Mouse (Mus musculus) forebrain, embryonic 12.5 days (tissue): ENCODE data around the gene Ltb4r2. TPM values are rescaled to one million over a fixed set of nuclear protein-coding genes. Genes with fewer than 3 reads are reported as not detected.
A peak's percentile ranks its signal among the peaks of the same experiment; 100 is the strongest.

ENCODE experiments used
- ATAC-seq: fragments of 200-750 bp; cut with Nextera tagmentation; 2 replicates; pipeline ENCODE4 v1.8.0; 2017; ENCODE audit warnings: moderate TSS enrichment; ENCODE audit not compliant: low FRiP score
- H3K27ac ChIP-seq: fragments of 300-500 bp; sonication (generic); 2 replicates; pipeline ENCODE4 v1.5.1; 2016; ENCODE audit warnings: mild to moderate bottlenecking
- H3K27me3 ChIP-seq: fragments of 300-500 bp; sonication (generic); 2 replicates; pipeline ENCODE4 v1.6.1; 2016; ENCODE audit warnings: mild to moderate bottlenecking
- H3K36me3 ChIP-seq: fragments of 300-500 bp; sonication (generic); replicated peaks from 2 replicates; pipeline ENCODE4 v1.6.1; 2016; ENCODE audit warnings: mild to moderate bottlenecking
- H3K4me1 ChIP-seq: fragments of 300-500 bp; sonication (generic); 2 replicates; pipeline ENCODE4 v1.6.1; 2016
- H3K4me2 ChIP-seq: fragments of 300-500 bp; sonication (generic); 2 replicates; pipeline ENCODE4 v1.6.1; 2016; ENCODE audit warnings: mild to moderate bottlenecking, moderate library complexity
- H3K4me3 ChIP-seq: fragments of 300-500 bp; sonication (generic); replicated peaks from 2 replicates; pipeline ENCODE4 v1.5.1; 2016; ENCODE audit warnings: mild to moderate bottlenecking
- H3K9ac ChIP-seq: fragments of 300-500 bp; sonication (generic); 2 replicates; pipeline ENCODE4 v1.6.1; 2016; ENCODE audit warnings: mild to moderate bottlenecking
- H3K9me3 ChIP-seq: fragments of 300-500 bp; sonication (generic); 2 replicates; pipeline ENCODE4 v1.6.1; 2016
- WGBS: fragments of 180-500 bp; shearing (Covaris S2); methylation state at CpG from one replicate; pipeline ENCODE4 v1.1.7; 2016; 5-methylcytosine and 5-hydroxymethylcytosine counted together
- polyA plus RNA-seq: library from polyadenylated mRNA; unstranded; fragments of >200 nt; fragmentation: Nextera tagmentation; extraction: Ambion mirVana; gene quantifications from 2 replicates; pipeline ENCODE4 v1.2.1, GENCODE M21; 2016

Gene Ltb4r2
- polyA plus RNA-seq: 0.20 and 0.41 TPM in 2 replicates

DNA sequence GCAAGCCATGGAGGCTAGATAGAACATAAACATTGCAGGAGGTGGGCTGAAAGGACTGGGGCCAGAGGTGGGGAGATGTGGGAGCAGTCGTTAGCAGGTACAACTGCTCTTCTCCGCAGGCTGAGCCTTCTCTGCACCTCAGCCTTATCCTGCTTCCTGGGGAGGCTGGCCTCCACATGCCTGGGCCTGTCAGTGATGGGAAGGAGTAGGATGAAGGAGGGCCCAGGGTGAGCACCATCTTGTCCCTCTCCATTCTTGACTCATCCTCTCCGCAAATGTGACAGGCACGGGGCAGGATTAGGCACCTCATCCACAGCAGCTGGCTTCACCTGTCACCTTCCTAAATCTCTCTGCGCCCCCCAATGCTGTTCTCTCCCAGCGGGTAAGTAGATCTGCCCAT is at the start of gene Ltb4r2:
Gene Ltb4r2, plus strand, starts transcription at position 266 of the 400 bp plus-strand sequence.
- 66% methylated on average over 6 of the region's 6 CpGs for WGBS
- H3K4me2 ChIP-seq: peak within 1 kb of the TSS; percentile 94
- peaks cover 13% of the 10 kb centered on the region for H3K4me1 ChIP-seq
- H3K27me3 ChIP-seq: peaks cover 59% of the 10 kb centered on the region
- no peak within 1 kb of the TSS for H3K27ac ChIP-seq
- peaks cover 3% of the 10 kb centered on the region for H3K36me3 ChIP-seq
- no peak for ATAC-seq
- no peaks in the 10 kb centered on the region for H3K9me3 ChIP-seq
- H3K4me3 ChIP-seq: peak within 1 kb of the TSS; percentile 51
- peak within 1 kb of the TSS; percentile 59 for H3K9ac ChIP-seq

DNA sequence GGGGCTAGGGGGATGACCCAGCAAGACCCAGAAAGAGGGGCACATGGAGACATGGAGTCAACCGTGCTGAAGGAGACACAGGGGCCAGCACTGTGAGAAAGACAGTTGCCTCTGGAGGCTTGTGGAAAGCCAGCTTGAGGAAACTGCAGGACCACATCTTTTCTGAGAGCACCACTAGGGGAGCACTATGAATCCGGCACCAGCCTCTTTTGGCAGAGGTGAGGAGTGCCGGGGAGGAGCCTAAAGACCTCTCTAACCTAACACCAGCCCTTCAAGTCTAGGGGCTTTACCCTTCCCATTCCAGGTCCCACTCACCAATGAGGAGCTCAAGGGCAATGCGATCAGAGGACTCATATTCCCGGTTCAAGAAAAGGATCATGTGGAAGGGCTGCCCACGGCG is 49.4 kb upstream of the Ltb4r2 start:
- H3K9me3 ChIP-seq: no peaks in the 10 kb centered on the region
- peaks cover 7% of the 10 kb centered on the region for H3K36me3 ChIP-seq
- H3K4me2 ChIP-seq: no peak overlapping the region
- peaks cover 5% of the 10 kb centered on the region; the same call in 1 of the 2 replicates for H3K4me1 ChIP-seq
- H3K27ac ChIP-seq: no peak overlapping the region
- H3K27me3 ChIP-seq: peaks cover 28% of the 10 kb centered on the region
- WGBS: 82% methylated on average over 7 of the region's 7 CpGs
- no peak overlapping the region for H3K4me3 ChIP-seq
- H3K9ac ChIP-seq: no peak overlapping the region
- no peak for ATAC-seq

DNA sequence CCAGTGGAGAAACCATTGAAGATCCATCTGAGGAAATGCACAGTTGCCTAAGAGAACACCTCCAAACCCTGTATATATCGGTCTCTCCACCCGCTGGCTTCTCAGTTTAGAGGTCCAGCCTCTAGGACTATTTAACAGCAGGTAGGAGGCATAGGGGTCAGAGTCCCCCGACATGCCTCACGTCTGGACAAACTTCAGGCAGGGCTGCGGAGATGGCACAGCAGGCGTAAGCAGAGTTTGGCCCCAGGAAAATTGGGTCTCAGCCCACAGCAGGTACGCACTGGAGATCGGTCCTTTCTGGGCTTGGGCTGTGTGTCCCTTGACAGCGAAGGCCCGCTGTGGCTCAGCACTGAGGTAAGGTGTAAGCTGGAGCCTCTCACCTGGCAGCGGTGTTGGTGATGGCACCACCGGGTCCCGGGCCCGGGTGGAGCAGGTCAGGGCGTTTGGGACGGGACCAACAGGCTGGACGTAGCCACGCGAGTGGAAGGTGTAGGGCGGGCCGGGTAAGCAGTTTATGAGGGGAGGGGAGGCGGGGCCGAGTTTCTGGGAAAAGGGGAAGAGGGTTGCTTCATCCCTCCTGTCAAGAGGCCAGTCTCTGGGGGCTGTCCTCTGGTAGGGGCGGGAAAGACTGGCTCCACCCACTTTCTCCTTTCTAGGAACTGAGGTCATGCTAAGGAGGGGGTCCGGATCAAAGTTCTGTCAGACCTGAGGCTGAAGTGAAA is 48.1 kb upstream of the Ltb4r2 start:
- H3K9ac ChIP-seq: no peak overlapping the region
- peaks cover 5% of the 10 kb centered on the region; the same call in 1 of the 2 replicates for H3K4me1 ChIP-seq
- 16% methylated on average over 25 of the region's 25 CpGs for WGBS
- no peak overlapping the region for H3K4me3 ChIP-seq
- peak overlapping the region; percentile 26; the same call in 1 of the 2 replicates for H3K4me2 ChIP-seq
- no peak for ATAC-seq
- H3K9me3 ChIP-seq: no peaks in the 10 kb centered on the region
- H3K27ac ChIP-seq: no peak overlapping the region
- peaks cover 19% of the 10 kb centered on the region for H3K36me3 ChIP-seq
- H3K27me3 ChIP-seq: peaks cover 28% of the 10 kb centered on the region

DNA sequence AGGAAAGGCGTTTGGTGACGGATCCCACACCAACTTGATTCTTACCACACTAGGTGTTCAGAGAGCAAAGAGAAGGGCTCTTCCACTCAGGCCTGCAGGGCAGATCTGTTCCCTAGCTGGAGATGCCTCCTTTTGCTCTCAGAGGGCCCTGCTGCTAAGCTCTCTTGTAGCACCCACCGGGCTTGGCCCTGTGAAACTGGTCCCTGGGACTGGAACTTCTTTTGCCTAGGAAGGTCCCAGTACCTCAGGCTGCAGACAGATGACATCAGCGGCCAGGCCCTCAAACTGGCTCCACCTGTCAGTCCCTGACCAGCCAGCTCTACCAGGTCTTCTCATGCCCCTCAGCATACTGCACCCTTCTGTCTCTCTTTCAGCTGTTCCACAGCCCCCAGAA is 47.5 kb upstream of the Ltb4r2 start, which contains the start of gene Tgm1:
Gene Tgm1, minus strand, starts transcription at position 198 of the 394 bp plus-strand sequence.
- 24% methylated on average over 4 of the region's 4 CpGs for WGBS
- Histone ChIP-seq H3K9me3 (no peaks in the 10 kb centered on the region), H3K36me3 (peaks cover 25% of the 10 kb centered on the region), H3K4me1 (peaks cover 5% of the 10 kb centered on the region; the same call in 1 of the 2 replicates), H3K9ac (no peak within 1 kb of the TSS), H3K27ac (no peak within 1 kb of the TSS), H3K4me3 (no peak within 1 kb of the TSS), H3K4me2 (peak within 1 kb of the TSS; percentile 26; the same call in 1 of the 2 replicates), H3K27me3 (peaks cover 28% of the 10 kb centered on the region)
- no peak for ATAC-seq

DNA sequence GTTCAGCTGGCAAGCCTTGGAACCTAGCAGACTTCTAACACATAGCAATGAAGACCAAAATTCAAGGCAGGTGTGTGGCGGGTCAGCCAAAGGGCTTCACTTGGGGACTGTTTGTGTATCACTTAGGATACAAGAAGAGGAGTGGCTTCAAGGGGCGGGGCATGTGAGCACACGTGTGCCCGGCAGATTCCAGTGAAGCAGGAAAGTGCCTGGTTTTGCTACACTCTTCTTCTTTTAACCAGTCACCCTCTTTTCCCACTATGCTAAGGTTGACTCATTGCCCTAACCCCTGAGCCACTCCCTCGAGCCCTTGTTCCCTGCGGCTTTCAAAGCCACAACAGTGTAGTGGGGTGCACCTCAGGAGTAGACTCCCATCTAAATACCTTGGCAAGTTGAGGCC is 46.3 kb upstream of the Ltb4r2 start:
- Histone ChIP-seq H3K9me3 (no peaks in the 10 kb centered on the region), H3K9ac (no peak overlapping the region), H3K4me2 (no peak overlapping the region), H3K27me3 (peaks cover 28% of the 10 kb centered on the region), H3K4me3 (no peak overlapping the region), H3K36me3 (peaks cover 27% of the 10 kb centered on the region), H3K27ac (no peak overlapping the region), H3K4me1 (peaks cover 5% of the 10 kb centered on the region; the same call in 1 of the 2 replicates)
- WGBS: 39% methylated on average over 6 of the region's 6 CpGs
- ATAC-seq: no peak

DNA sequence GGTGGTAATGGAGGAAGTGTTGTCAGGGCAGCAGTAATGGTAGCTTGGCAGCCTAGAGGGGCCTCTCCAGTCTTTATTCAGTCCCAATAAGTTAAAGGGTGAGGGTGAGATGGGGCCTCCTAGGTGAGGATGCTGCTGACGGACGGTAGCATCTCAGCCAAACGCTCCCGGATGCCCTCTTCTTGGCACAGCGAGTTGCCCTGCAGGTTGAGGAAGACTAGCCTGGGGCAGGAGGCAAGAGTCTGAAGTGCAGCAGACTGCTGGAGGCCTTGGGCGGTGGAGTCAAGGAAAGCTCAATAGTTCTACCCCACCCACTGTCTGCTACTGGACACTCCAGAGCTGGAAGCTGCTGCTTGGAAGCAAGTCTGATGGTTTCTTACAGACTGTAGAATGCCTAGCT is 45.0 kb upstream of the Ltb4r2 start:
- no peak for ATAC-seq
- WGBS: 90% methylated on average over 6 of the region's 6 CpGs
- no peak overlapping the region for H3K4me3 ChIP-seq

DNA sequence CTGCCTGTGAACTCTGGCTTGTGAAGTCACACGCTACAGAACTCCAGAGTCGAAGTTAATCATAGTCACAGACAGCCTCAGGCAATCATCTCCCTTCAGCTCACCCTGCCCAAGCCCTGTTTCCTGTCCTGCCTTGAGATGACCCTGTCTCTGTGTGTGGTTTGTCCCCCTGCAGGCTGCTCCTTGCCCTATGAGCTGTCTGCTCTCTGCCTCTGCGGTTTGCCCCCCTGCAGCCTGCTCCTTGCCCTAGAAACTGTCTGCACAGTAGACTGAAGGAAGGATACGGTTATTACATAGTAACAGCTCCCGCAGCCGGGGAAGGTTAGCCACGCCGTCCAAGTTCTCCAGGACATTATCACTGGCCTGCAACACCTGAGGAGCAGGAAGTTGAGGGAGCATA is 44.3 kb upstream of the Ltb4r2 start:
- H3K9me3 ChIP-seq: no peaks in the 10 kb centered on the region
- ATAC-seq: no peak
- 81% methylated on average over 8 of the region's 8 CpGs for WGBS
- H3K4me3 ChIP-seq: no peak overlapping the region
- H3K9ac ChIP-seq: no peak overlapping the region
- H3K36me3 ChIP-seq: peaks cover 27% of the 10 kb centered on the region
- H3K27me3 ChIP-seq: peaks cover 28% of the 10 kb centered on the region
- peaks cover 12% of the 10 kb centered on the region for H3K4me1 ChIP-seq
- no peak overlapping the region for H3K27ac ChIP-seq
- no peak overlapping the region for H3K4me2 ChIP-seq

More for the DNA sequence above, 45.0 kb upstream of the Ltb4r2 start:
- H3K4me1 ChIP-seq: peaks cover 9% of the 10 kb centered on the region
- H3K27ac ChIP-seq: no peak overlapping the region
- H3K36me3 ChIP-seq: peaks cover 27% of the 10 kb centered on the region
- no peak overlapping the region for H3K4me2 ChIP-seq
- H3K9ac ChIP-seq: no peak overlapping the region
- no peaks in the 10 kb centered on the region for H3K9me3 ChIP-seq
- H3K27me3 ChIP-seq: peaks cover 28% of the 10 kb centered on the region

DNA sequence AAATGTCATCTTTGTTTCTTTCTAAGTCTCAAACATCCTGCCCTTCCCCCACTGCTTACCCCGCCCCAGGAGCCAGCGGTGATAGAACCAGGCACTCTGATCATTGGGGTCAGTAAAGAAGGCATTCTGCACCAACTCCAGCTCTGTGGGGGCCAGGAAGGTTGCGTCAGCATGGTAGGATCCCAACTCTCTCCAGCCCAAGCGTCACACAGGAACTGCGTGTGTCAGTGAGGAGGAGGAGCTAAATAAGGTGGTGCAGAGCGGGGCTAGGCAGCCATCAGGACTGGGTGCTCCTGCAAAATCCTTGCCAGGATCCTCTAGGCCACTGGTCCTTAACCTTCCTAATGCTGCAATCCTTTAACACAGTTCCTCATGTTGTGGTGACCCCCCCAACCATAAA is 41.5 kb upstream of the Ltb4r2 start:
- Histone ChIP-seq H3K9me3 (no peaks in the 10 kb centered on the region), H3K9ac (no peak overlapping the region), H3K4me2 (no peak overlapping the region), H3K4me3 (no peak overlapping the region), H3K36me3 (peaks cover 27% of the 10 kb centered on the region), H3K27ac (no peak overlapping the region), H3K4me1 (peaks cover 8% of the 10 kb centered on the region), H3K27me3 (0 out of 2 replicates have a peak, but pooled peaks cover 4% of the 10 kb centered on the region)
- WGBS: 91% methylated on average over 6 of the region's 6 CpGs
- no peak for ATAC-seq

DNA sequence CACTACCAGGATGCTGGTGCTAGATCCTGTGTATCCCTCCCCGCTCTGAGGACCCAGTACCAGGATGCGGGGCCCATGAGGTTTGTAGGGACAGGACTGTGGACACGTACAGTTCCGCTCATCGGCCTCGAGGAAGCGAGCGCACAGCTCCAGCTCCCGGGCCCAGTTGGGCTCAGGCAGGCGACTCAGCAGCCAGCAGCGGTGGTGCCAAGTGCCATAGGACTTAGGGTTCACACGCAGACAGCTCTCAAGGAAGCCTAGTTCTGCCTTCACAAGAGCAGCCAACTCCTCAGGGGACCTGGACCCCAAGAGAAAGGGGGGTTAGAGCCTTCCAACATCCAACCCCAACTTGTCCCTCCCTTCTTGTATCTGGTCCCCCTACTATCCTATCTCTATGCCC is 40.6 kb upstream of the Ltb4r2 start:
- WGBS: 92% methylated on average over 12 of the region's 12 CpGs
- H3K4me2 ChIP-seq: no peak overlapping the region
- H3K4me3 ChIP-seq: no peak overlapping the region
- H3K27me3 ChIP-seq: no peaks in the 10 kb centered on the region
- peaks cover 27% of the 10 kb centered on the region for H3K36me3 ChIP-seq
- H3K9ac ChIP-seq: no peak overlapping the region
- ATAC-seq: no peak
- peaks cover 8% of the 10 kb centered on the region for H3K4me1 ChIP-seq
- H3K27ac ChIP-seq: no peak overlapping the region
- H3K9me3 ChIP-seq: no peaks in the 10 kb centered on the region

DNA sequence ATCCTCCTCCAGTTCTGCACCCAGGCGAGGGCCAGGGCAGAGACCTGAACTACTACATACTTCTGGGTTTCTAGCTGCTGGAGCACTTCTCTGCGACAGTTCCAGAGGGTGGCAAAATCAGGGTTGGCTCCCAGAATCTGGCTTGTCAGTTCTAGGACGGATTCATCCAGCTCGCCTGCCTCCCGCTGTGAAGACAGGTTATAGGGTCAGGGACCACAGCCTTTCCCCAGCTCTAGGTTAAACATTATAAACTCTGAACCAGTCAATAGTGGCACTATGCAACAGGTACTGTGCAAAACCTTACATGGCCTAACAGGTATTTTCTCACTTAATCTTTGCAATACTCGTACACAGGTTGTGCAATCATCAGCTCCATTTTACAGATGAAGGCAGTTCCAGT is 40.2 kb upstream of the Ltb4r2 start:
- Histone ChIP-seq H3K27ac (no peak overlapping the region), H3K4me3 (peak overlapping the region; percentile 80), H3K4me2 (peak overlapping the region; percentile 65), H3K4me1 (peaks cover 8% of the 10 kb centered on the region), H3K27me3 (no peaks in the 10 kb centered on the region), H3K9me3 (no peaks in the 10 kb centered on the region), H3K36me3 (peaks cover 26% of the 10 kb centered on the region), H3K9ac (peak overlapping the region; percentile 67)
- 74% methylated on average over 6 of the region's 6 CpGs for WGBS
- no peak for ATAC-seq

DNA sequence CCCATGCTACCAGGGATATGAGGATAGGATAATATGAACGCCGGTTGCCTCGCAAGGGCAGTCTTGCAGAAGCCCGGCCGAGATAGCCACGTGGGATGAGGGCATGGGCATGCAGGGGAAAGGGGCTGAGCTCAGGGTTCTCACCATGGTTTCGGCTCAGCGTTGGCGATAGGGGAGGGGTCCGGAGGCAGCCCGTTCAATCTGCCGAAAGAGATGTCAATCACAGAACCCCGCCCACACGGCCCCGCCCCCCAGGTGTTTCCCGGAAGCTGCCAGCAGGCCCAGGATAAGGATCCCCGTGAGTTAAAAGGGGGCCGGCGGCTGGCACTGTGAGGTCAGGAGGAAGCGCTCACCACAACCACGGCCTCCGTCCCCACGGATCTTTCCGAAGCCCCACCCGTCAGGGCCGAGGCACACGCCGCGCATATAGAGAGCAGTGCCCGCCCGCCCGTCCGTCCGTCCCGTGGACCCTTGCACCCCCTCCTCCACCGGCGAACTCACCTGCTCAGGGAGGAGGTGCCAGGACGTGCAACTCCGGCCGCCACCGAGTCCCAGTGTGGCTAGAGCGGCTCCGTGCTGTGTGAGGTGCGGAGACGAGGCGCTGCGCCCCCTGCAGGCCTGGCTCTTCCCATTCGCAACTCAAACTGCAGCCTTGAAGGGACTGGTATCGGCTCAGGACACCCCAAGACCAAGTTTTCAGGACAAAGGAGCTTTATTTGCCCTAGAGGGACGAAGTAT is 39.4 kb upstream of the Ltb4r2 start, which contains the start of gene Rabggta:
Gene Rabggta, minus strand, starts transcription at position 564 of the 738 bp plus-strand sequence.
- peak within 1 kb of the TSS; percentile 80 for H3K4me3 ChIP-seq
- WGBS: under 1% methylated on average over 50 of the region's 50 CpGs
- ATAC-seq: peak; percentile 96
- peaks cover 8% of the 10 kb centered on the region for H3K4me1 ChIP-seq
- peak within 1 kb of the TSS; percentile 65 for H3K4me2 ChIP-seq
- peak within 1 kb of the TSS; percentile 84 for H3K27ac ChIP-seq
- peaks cover 19% of the 10 kb centered on the region for H3K36me3 ChIP-seq
- no peaks in the 10 kb centered on the region for H3K9me3 ChIP-seq
- peak within 1 kb of the TSS; percentile 67 for H3K9ac ChIP-seq
- H3K27me3 ChIP-seq: no peaks in the 10 kb centered on the region

DNA sequence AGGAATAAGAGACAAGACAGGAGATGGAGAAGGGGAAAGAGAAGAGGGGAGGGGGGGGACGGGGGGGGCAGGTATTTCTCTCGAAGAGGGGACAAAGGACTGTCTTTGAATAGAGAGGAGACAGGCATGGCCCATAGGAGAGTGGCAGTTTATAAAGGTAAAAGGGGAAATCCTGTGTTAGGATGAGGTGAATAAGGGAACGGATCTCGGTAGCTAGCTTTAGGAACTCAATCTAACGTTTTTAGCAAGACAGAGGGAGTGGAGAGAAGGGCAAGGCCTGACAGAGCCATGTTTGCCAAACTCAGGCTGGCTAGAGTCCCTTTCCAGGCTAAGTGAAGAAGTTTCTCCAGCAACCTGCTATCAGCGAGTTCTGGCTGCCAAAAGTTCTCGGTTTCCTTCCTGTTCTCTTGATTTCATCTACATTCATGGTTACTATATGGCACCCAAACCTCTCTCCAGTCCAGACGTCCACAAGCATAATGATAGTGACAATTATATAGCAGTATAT is 38.7 kb upstream of the Ltb4r2 start:
- WGBS: 48% methylated on average over 8 of the region's 8 CpGs
- ATAC-seq: no peak

More for the DNA sequence above, 38.7 kb upstream of the Ltb4r2 start:
- Histone ChIP-seq H3K4me2 (peak overlapping the region; percentile 65), H3K27me3 (no peaks in the 10 kb centered on the region), H3K4me1 (peaks cover 8% of the 10 kb centered on the region), H3K36me3 (peaks cover 13% of the 10 kb centered on the region), H3K9me3 (no peaks in the 10 kb centered on the region), H3K9ac (peak overlapping the region; percentile 67; the same call in 1 of the 2 replicates), H3K27ac (0 out of 2 replicates have a peak overlapping the region, but pooled peaks have one; percentile 84), H3K4me3 (peak overlapping the region; percentile 80)
